Mouse (Mus musculus) hindbrain, embryonic 16.5 days (tissue): Measurements from ENCODE around the gene Myo16. TPM values are rescaled to one million over a fixed set of nuclear protein-coding genes. Genes with fewer than 3 reads are reported as not detected.

Experiments used
- ATAC-seq: fragments of 200-750 bp; cut with Nextera tagmentation; 2 replicates; pipeline ENCODE4 v1.8.0; 2017; ENCODE audit warnings: moderate TSS enrichment, moderate library complexity
- H3K27ac ChIP-seq: fragments of 300-500 bp; sonication (generic); 2 replicates; pipeline ENCODE4 v1.5.1; 2014; ENCODE audit warnings: low read depth, mild to moderate bottlenecking, control low read depth, low read length, moderate library complexity
- H3K27me3 ChIP-seq: fragments of 300-500 bp; sonication (generic); replicated peaks from 2 replicates; pipeline ENCODE4 v1.6.1; 2014; ENCODE audit warnings: low read length; ENCODE audit not compliant: control insufficient read depth, insufficient read depth
- H3K36me3 ChIP-seq: fragments of 300-500 bp; sonication (generic); 2 replicates; pipeline ENCODE4 v1.6.1; 2014; ENCODE audit warnings: mild to moderate bottlenecking, low read length, moderate library complexity, mixed read lengths; ENCODE audit not compliant: control insufficient read depth, insufficient read depth
- H3K4me1 ChIP-seq: fragments of 300-500 bp; sonication (generic); 2 replicates; pipeline ENCODE4 v1.6.1; 2014; ENCODE audit warnings: low read depth, low read length; ENCODE audit not compliant: control insufficient read depth, insufficient read depth
- H3K4me2 ChIP-seq: fragments of 300-500 bp; sonication (generic); 2 replicates; pipeline ENCODE4 v1.6.1; 2014; ENCODE audit warnings: mild to moderate bottlenecking, low read length, control low read depth, moderate library complexity
- H3K4me3 ChIP-seq: fragments of 300-500 bp; sonication (generic); 2 replicates; pipeline ENCODE4 v1.5.1; 2014; ENCODE audit warnings: mild to moderate bottlenecking, low read length, control low read depth, moderate library complexity
- H3K9ac ChIP-seq: fragments of 300-500 bp; sonication (generic); 2 replicates; pipeline ENCODE4 v1.6.1; 2014; ENCODE audit warnings: low read depth, mild to moderate bottlenecking, control low read depth, low read length, moderate library complexity
- H3K9me3 ChIP-seq: fragments of 300-500 bp; sonication (generic); 2 replicates; pipeline ENCODE4 v1.6.1; 2014; ENCODE audit warnings: mild to moderate bottlenecking, low read length, moderate library complexity; ENCODE audit not compliant: control insufficient read depth
- WGBS: fragments of 180-500 bp; shearing (Covaris S2); extraction: QIAGEN DNeasy Blood & Tissue Kit; methylation state at CpG from one replicate; pipeline ENCODE4 v1.1.7; 2014; 5-methylcytosine and 5-hydroxymethylcytosine counted together
- polyA plus RNA-seq: library from polyadenylated mRNA; unstranded; fragments of >200 nt; fragmentation: Nextera tagmentation; extraction: Ambion mirVana; gene quantifications from 2 replicates; pipeline ENCODE4 v1.2.1, GENCODE M21; 2015

The Myo16 gene
- polyA plus RNA-seq, 1 experiment from 2014 or later = 6.1 TPM

DNA sequence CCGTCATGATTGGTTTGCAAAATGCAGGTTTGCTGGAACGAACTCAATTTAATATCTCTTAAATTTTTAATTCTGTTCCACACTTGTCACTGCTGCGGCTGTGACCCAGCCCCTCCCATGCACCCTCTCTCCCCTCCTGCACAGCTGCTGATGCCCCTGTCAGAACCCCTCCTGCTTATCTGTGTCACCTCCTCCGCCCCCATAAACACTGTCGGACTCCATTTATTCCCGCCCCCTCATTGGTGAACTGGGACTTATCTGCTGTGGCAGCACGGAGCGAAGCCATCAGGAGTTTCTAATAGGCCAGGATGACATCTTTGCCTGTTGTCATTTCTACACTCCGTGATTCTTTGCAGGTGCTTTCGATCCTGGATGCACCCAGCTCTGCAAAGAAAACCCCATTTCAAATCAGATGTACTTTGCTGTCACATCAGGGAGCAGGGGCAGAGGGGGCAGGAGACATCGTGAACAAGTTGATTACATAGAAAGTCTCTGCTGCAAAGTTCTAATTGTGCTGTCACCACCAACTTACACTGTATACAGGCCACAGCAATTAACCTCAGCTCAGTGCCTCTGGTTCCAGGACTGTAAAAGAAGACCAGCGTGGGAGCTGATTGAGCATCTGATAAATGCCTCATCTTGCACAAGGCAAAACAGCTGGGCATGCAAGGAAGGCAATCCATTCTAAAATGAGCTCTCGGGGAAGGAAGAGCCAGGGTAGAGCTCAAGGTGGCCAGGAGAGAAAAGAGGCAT lies 210.1 kb downstream of the Myo16 start:
- H3K36me3 ChIP-seq = no peaks in the 10 kb centered on the region
- WGBS = 53% methylated on average over 13 of the region's 13 CpGs
- ATAC-seq = peak; percentile 64
- no peaks in the 10 kb centered on the region for H3K9me3 ChIP-seq
- no peak overlapping the region; the same call in 1 of the 2 replicates for H3K27ac ChIP-seq
- H3K4me2 ChIP-seq = no peak overlapping the region
- no peak overlapping the region for H3K4me3 ChIP-seq
- no peak overlapping the region for H3K9ac ChIP-seq
- peaks cover 2% of the 10 kb centered on the region; the same call in 1 of the 2 replicates for H3K4me1 ChIP-seq
- H3K27me3 ChIP-seq = no peaks in the 10 kb centered on the region

DNA sequence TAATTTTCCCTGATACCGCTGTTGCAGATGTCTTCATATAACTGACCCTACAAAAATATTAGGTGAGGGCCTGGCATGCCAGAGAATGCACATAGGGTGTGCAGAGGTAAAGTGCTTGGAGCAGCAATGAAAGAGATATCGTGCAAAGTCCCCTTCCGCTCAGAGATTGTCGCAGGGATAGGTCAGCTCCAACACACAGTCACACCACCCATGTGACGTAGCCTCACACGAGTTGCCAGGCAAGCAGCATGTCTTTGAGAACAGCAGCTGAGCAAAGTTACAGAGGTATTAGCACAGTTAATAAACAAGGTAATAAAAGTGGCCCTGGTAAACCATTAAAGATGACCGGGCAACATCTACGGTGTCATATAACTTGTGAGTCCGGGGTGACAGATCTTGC lies 212.4 kb downstream of the Myo16 start:
- H3K9me3 ChIP-seq = no peaks in the 10 kb centered on the region
- no peak for ATAC-seq
- no peak overlapping the region for H3K27ac ChIP-seq
- H3K4me2 ChIP-seq = no peak overlapping the region
- H3K4me1 ChIP-seq = peaks cover 2% of the 10 kb centered on the region; the same call in 1 of the 2 replicates
- H3K9ac ChIP-seq = no peak overlapping the region
- WGBS = 91% methylated on average over 9 of the region's 9 CpGs
- H3K4me3 ChIP-seq = no peak overlapping the region
- H3K27me3 ChIP-seq = no peaks in the 10 kb centered on the region
- H3K36me3 ChIP-seq = no peaks in the 10 kb centered on the region

DNA sequence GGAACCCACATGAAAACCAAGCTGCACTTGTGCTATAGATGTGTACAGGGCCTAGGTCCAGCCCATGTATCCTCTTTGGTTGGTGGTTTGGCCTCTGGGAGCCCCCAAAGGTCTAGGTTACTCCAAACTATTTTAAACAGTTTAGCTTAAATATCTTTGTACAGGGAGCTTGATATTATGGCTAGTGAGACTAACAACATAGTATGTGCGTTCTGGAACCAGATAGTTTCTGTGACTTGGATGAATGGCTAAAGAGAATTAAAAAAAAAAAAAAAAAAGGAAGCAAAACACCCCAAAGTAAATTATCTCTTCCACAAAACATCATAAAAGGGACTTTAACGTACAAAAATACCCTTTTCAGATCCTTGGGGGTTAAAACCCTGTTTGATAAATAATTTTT lies 218.9 kb downstream of the Myo16 start:
- H3K36me3 ChIP-seq = no peaks in the 10 kb centered on the region
- H3K27me3 ChIP-seq = no peaks in the 10 kb centered on the region
- WGBS = 87% methylated on average over 2 of the region's 2 CpGs
- H3K27ac ChIP-seq = no peak overlapping the region
- H3K4me1 ChIP-seq = no peaks in the 10 kb centered on the region
- H3K9me3 ChIP-seq = no peaks in the 10 kb centered on the region
- H3K4me3 ChIP-seq = no peak overlapping the region
- H3K9ac ChIP-seq = no peak overlapping the region
- no peak for ATAC-seq
- no peak overlapping the region for H3K4me2 ChIP-seq

DNA sequence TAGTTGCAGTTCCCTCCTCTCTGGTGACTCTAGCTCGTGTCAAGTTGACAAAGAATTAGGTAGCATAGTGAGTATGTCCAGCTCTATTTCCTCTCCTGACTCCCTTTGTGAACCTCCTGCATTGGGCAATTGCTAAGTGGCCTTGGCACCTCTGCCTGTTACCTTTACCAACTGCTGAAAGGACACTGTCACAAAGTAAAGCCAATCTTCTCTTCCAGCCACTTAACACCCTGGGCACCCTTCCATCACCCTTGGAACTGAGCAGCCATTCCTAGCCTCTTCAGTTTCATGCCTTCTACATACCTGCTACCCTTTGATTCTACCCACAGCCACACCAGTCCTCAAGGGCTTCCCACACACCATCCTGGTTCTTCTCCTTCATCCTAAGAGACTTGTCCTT lies 233.4 kb downstream of the Myo16 start:
- Histone ChIP-seq H3K9ac (no peak overlapping the region), H3K27me3 (no peaks in the 10 kb centered on the region), H3K4me2 (no peak overlapping the region), H3K4me3 (no peak overlapping the region), H3K27ac (no peak overlapping the region), H3K36me3 (0 out of 2 replicates have a peak, but pooled peaks cover 2% of the 10 kb centered on the region), H3K4me1 (no peaks in the 10 kb centered on the region), H3K9me3 (no peaks in the 10 kb centered on the region)
- no peak for ATAC-seq
- 87% methylated on average over 1 of the region's 1 CpGs for WGBS

DNA sequence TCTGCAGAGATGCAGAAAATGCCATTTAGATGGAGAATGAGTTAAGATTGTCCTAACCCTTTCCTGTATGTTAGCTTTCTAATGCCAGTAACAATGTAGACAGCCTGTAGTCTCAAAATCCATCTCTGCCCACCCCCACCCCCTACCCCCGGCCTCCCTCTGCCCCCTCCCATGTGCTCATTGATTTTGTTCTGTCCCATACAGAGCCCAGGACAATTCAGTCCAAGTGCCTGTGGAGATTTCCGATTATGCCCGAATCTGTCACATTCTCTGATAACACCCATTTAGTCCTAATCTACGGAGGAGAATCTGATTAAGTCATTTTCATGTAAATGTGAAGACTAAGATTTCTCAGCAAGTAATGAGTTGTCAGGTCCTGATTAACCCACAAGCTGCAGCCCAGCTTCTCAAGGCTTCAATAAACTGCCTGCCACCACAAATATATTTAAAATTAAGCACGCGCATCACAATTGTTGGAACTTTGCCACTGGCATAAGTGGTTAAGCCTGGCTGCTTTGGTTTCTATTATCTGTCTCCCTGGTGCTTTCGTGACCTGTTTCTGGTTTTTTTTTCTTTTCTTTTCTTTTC lies 237.5 kb downstream of the Myo16 start:
- ATAC-seq = no peak
- H3K4me2 ChIP-seq = no peak overlapping the region
- H3K9ac ChIP-seq = no peak overlapping the region
- 25% methylated on average over 7 of the region's 7 CpGs for WGBS
- no peak overlapping the region for H3K27ac ChIP-seq
- H3K9me3 ChIP-seq = no peaks in the 10 kb centered on the region
- no peaks in the 10 kb centered on the region for H3K36me3 ChIP-seq
- H3K4me3 ChIP-seq = no peak overlapping the region
- 0 out of 2 replicates have a peak, but pooled peaks cover 3% of the 10 kb centered on the region for H3K4me1 ChIP-seq
- no peaks in the 10 kb centered on the region for H3K27me3 ChIP-seq

DNA sequence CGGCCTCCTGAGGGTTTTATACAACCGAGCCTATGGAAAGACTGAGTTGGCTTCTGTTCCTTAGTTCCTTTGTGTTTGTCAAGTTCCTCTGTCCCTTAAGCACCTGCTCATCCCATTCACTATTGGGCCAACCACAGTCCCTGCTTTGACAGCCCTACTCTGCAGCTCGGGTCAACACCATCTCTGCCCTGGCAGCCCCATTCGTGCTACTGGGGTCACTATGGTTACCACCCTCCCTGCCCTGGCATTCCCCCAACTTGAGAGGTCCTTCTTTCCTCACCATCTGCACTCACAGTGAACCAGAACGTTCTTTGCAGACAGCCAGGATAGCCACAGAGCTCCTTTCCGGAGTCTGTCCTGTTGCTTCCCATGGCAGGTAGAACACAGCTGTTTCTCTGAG lies 238.2 kb downstream of the Myo16 start:
- no peak overlapping the region for H3K4me2 ChIP-seq
- no peak overlapping the region for H3K4me3 ChIP-seq
- ATAC-seq = no peak
- H3K27ac ChIP-seq = no peak overlapping the region
- no peak overlapping the region for H3K9ac ChIP-seq
- 0 out of 2 replicates have a peak, but pooled peaks cover 3% of the 10 kb centered on the region for H3K4me1 ChIP-seq
- H3K27me3 ChIP-seq = no peaks in the 10 kb centered on the region
- 24% methylated on average over 6 of the region's 6 CpGs for WGBS
- no peaks in the 10 kb centered on the region for H3K9me3 ChIP-seq
- H3K36me3 ChIP-seq = no peaks in the 10 kb centered on the region

DNA sequence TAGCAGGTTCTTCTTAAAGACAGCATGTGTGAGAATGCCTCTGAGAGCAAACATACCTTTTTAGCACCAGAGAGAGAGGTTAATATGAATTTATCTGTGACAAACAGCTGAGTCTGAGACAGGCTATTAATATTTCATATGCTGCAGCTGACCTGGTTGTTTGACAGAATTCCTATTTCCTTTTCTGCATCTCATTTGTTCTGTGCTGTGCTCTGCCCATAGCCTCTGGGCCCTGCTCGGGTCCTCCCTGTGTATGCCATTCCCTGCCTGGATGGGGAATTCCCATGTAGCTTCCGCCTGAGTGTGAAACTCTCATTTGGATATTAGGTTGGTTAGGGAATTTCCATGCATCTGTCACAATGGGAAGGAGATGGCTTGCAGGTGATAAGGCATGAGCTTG lies 240.8 kb downstream of the Myo16 start:
- ATAC-seq = peak; percentile 46; the same call in 1 of the 2 replicates
- Histone ChIP-seq H3K4me1 (0 out of 2 replicates have a peak, but pooled peaks cover 3% of the 10 kb centered on the region), H3K4me2 (no peak overlapping the region), H3K9ac (no peak overlapping the region), H3K9me3 (no peaks in the 10 kb centered on the region), H3K27ac (no peak overlapping the region), H3K36me3 (no peaks in the 10 kb centered on the region), H3K27me3 (no peaks in the 10 kb centered on the region), H3K4me3 (no peak overlapping the region)
- WGBS = 46% methylated on average over 2 of the region's 2 CpGs

DNA sequence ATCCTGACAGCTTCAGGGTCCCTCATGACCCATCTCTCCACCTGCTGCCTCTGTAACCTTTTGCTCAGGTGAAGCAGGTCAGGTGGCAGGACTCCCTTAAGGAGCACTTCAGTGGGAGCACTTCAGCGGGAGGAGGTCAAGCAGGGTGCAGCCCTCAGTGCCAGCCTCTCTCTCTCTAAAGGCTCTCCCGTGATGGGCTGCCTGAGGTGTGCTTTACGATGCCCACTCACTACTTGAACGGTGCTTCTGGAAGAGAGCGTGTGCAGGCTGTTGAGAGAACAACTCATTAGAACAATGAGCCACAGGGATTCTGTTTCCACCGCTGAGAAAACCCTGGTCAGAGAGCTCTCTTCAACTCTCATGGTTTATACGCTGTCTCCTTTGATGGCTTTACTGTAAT lies 241.4 kb downstream of the Myo16 start:
- H3K4me3 ChIP-seq = no peak overlapping the region
- no peak overlapping the region for H3K27ac ChIP-seq
- H3K9me3 ChIP-seq = no peaks in the 10 kb centered on the region
- H3K36me3 ChIP-seq = no peaks in the 10 kb centered on the region
- no peak overlapping the region for H3K9ac ChIP-seq
- ATAC-seq = no peak
- no peak overlapping the region for H3K4me2 ChIP-seq
- no peaks in the 10 kb centered on the region for H3K27me3 ChIP-seq
- 0 out of 2 replicates have a peak, but pooled peaks cover 3% of the 10 kb centered on the region for H3K4me1 ChIP-seq
- 54% methylated on average over 7 of the region's 7 CpGs for WGBS

DNA sequence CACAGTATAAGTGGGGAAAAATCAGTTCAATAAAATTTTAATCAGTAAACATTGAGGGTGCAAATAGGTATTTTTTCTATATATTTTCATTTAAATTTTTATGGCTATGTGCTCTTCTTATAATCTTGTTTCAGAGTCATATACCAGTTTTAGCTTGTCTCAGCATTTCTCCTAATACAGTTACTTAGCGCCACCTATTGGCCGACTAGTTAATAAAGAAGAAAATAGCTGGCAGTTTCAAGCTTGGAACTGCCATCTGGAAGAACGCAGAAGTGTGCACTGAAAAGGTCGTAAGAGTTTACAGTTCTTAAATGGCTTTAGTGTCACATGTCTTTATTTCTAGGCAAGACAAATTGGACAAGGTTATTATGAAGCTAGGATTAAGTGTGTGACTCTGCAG lies 248.9 kb downstream of the Myo16 start:
- peaks cover 9% of the 10 kb centered on the region; the same call in 1 of the 2 replicates for H3K36me3 ChIP-seq
- no peaks in the 10 kb centered on the region for H3K9me3 ChIP-seq
- no peak; the same call in 1 of the 2 replicates for ATAC-seq
- no peaks in the 10 kb centered on the region for H3K27me3 ChIP-seq
- WGBS = 10% methylated on average over 4 of the region's 4 CpGs
- H3K4me2 ChIP-seq = no peak overlapping the region
- no peak overlapping the region for H3K27ac ChIP-seq
- no peaks in the 10 kb centered on the region for H3K4me1 ChIP-seq
- no peak overlapping the region for H3K4me3 ChIP-seq
- H3K9ac ChIP-seq = no peak overlapping the region
